Mouse (Mus musculus) thymus, postnatal 14 days (tissue): ENCODE results near the gene Lmbr1l.

Experiments used
- DNase-seq: peaks from one replicate; pipeline ENCODE4 v3.0.0; 2021

Gene Lmbr1l

GRCm38 (mm10) chr15:98894746-98895634 lies 23.0 kb downstream of the Lmbr1l start:
- DNase-seq, result no peak

GRCm38 (mm10) chr15:98893940-98894745 lies 23.9 kb downstream of the Lmbr1l start, which contains the start of gene Rhebl1:
Rhebl1 (minus strand) TSS chr15:98894540.
- DNase-seq, result peak; percentile 35

GRCm38 (mm10) chr15:98893036-98893435 lies 25.0 kb downstream of the Lmbr1l start:
- DNase-seq, result no peak

- peak; percentile 64 for DNase-seq
Observed at GRCm38 (mm10) chr15:98891907-98892606, 26.0 kb downstream of the Lmbr1l start.

GRCm38 (mm10) chr15:98891198-98891742 lies 26.8 kb downstream of the Lmbr1l start:
- no peak for DNase-seq

- DNase-seq, result no peak
Observed at GRCm38 (mm10) chr15:98887526-98887925, 30.5 kb downstream of the Lmbr1l start.

GRCm38 (mm10) chr15:98886667-98887387 lies 31.2 kb downstream of the Lmbr1l start:
- DNase-seq, result no peak

- DNase-seq, result no peak
Observed at GRCm38 (mm10) chr15:98884106-98884505, 33.9 kb downstream of the Lmbr1l start.

- DNase-seq, result no peak
Observed at GRCm38 (mm10) chr15:98883661-98884060, 34.4 kb downstream of the Lmbr1l start.

- no peak for DNase-seq
Observed at GRCm38 (mm10) chr15:98881656-98882008, 36.4 kb downstream of the Lmbr1l start.

- peak; percentile 95 for DNase-seq
Observed at GRCm38 (mm10) chr15:98880978-98881655, 36.9 kb downstream of the Lmbr1l start.

- peak; percentile 83 for DNase-seq
Observed at GRCm38 (mm10) chr15:98877331-98877730, 40.7 kb downstream of the Lmbr1l start.

GRCm38 (mm10) chr15:98871916-98872888 lies 45.8 kb downstream of the Lmbr1l start:
- DNase-seq, result peak; percentile 94

GRCm38 (mm10) chr15:98871070-98871915 lies 46.7 kb downstream of the Lmbr1l start, which contains the start of gene Kmt2d:
Kmt2d (minus strand) TSS chr15:98871204.
- peak; percentile 71 for DNase-seq

GRCm38 (mm10) chr15:98870179-98871069 lies 47.6 kb downstream of the Lmbr1l start:
- peak; percentile 53 for DNase-seq

- peak; percentile 46 for DNase-seq
Observed at GRCm38 (mm10) chr15:98869342-98870178, 48.5 kb downstream of the Lmbr1l start.
